Mouse (Mus musculus) kidney, postnatal 0 days (tissue): Measurements from ENCODE around the gene Selplg. TPM values are rescaled to one million over a fixed set of nuclear protein-coding genes. Genes with fewer than 3 reads are reported as not detected.
A peak's percentile ranks its signal among the peaks of the same experiment; 100 is the strongest.

Experiments
- ATAC-seq: fragments of 200-750 bp; cut with Nextera tagmentation; replicated peaks from 2 replicates; pipeline ENCODE4 v1.8.0; 2017; ENCODE audit warnings: low read depth, moderate number of reproducible peaks, moderate TSS enrichment, moderate library complexity; ENCODE audit not compliant: low FRiP score
- DNase-seq: peaks from one replicate; pipeline ENCODE4 v3.0.0-alpha.2; 2016; ENCODE audit warnings: low spot score
- H3K27ac ChIP-seq: fragments of 300-500 bp; sonication (generic); 2 replicates; pipeline ENCODE4 v1.5.1; 2014; ENCODE audit warnings: mild to moderate bottlenecking
- H3K27me3 ChIP-seq: fragments of 300-500 bp; sonication (generic); 2 replicates; pipeline ENCODE4 v1.6.1; 2014; ENCODE audit warnings: low read length, mixed read lengths; ENCODE audit not compliant: insufficient read depth
- H3K36me3 ChIP-seq: fragments of 300-500 bp; sonication (generic); 2 replicates; pipeline ENCODE4 v1.6.1; 2014; ENCODE audit warnings: low read length, mixed read lengths; ENCODE audit not compliant: insufficient read depth
- H3K4me1 ChIP-seq: fragments of 300-500 bp; sonication (generic); replicated peaks from 2 replicates; pipeline ENCODE4 v1.6.1; 2014; ENCODE audit warnings: antibody characterized with exemption, low read length, mixed read lengths; ENCODE audit not compliant: insufficient read depth
- H3K4me2 ChIP-seq: fragments of 300-500 bp; sonication (generic); 2 replicates; pipeline ENCODE4 v1.6.1; 2014; ENCODE audit warnings: mild to moderate bottlenecking, low read length, moderate library complexity, mixed read lengths
- H3K4me3 ChIP-seq: fragments of 300-500 bp; sonication (generic); replicated peaks from 2 replicates; pipeline ENCODE4 v1.5.1; 2014; ENCODE audit warnings: low read depth, low read length
- H3K9ac ChIP-seq: fragments of 300-500 bp; sonication (generic); 2 replicates; pipeline ENCODE4 v1.6.1; 2014; ENCODE audit warnings: low read depth, low read length
- H3K9me3 ChIP-seq: fragments of 300-500 bp; sonication (generic); replicated peaks from 2 replicates; pipeline ENCODE4 v1.6.1; 2016; ENCODE audit warnings: low read length, inconsistent platforms, mixed read lengths
- CTCF ChIP-seq: IDR thresholded peaks from 2 replicates; pipeline ENCODE4 v1.5.1; 2016; ENCODE audit warnings: antibody characterized with exemption, low read depth, mild to moderate bottlenecking, moderate library complexity
- WGBS: fragments of 180-500 bp; shearing (Covaris S2); extraction: QIAGEN DNeasy Blood & Tissue Kit; methylation state at CpG from one replicate; pipeline ENCODE4 v1.1.7; 2014; 5-methylcytosine and 5-hydroxymethylcytosine counted together
- polyA plus RNA-seq: library from polyadenylated mRNA; unstranded; fragments of >200 nt; fragmentation: Nextera tagmentation; extraction: Ambion mirVana; gene quantifications from 2 replicates; pipeline ENCODE4 v1.2.1, GENCODE M21; 2015

Gene Selplg
- polyA plus RNA-seq, 1 experiment from 2014 or later: 2.4 TPM

GRCm38 (mm10) chr5:113830796-113831195, 1.6 kb downstream of the Selplg start:
- 93% methylated on average over 5 of the region's 5 CpGs for WGBS
- Histone ChIP-seq H3K9ac (no peak overlapping the region), H3K9me3 (no peaks in the 10 kb centered on the region), H3K4me1 (no peaks in the 10 kb centered on the region), H3K4me3 (no peak overlapping the region), H3K27me3 (no peaks in the 10 kb centered on the region), H3K4me2 (no peak overlapping the region), H3K36me3 (no peaks in the 10 kb centered on the region), H3K27ac (no peak overlapping the region)
- TF ChIP-seq CTCF: no peak
- ATAC-seq: no peak
- no peak for DNase-seq

DNA sequence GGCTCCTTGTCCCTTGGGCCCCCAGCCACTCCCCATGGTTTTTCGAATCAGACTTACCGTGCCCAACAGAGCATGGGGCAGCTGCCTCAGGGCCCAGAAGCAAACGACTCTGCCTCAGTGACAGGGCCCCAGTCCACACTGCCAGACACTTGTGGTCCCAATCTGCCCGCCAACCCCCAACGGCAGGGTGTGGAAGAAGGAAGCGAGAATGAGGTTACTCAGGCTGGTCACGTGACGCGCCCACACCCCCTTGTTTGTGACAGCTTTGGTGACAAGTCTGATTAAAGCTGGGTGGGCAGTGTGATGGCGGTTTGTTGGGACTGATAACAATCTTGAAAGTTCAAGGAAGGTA, 2.2 kb downstream of the Selplg start:
- no peak overlapping the region for H3K4me3 ChIP-seq
- no peaks in the 10 kb centered on the region for H3K27me3 ChIP-seq
- WGBS: 61% methylated on average over 10 of the region's 10 CpGs
- no peak overlapping the region for H3K4me2 ChIP-seq
- no peaks in the 10 kb centered on the region for H3K36me3 ChIP-seq
- H3K27ac ChIP-seq: no peak overlapping the region
- DNase-seq (no peak), ATAC-seq (no peak)
- no peaks in the 10 kb centered on the region for H3K4me1 ChIP-seq
- TF ChIP-seq CTCF: no peak
- no peak overlapping the region for H3K9ac ChIP-seq
- no peaks in the 10 kb centered on the region for H3K9me3 ChIP-seq

GRCm38 (mm10) chr5:113829566-113830291, 2.7 kb downstream of the Selplg start:
- Histone ChIP-seq H3K4me3 (no peak overlapping the region), H3K27ac (no peak overlapping the region), H3K9ac (no peak overlapping the region), H3K27me3 (no peaks in the 10 kb centered on the region), H3K36me3 (no peaks in the 10 kb centered on the region), H3K4me1 (no peaks in the 10 kb centered on the region), H3K4me2 (no peak overlapping the region), H3K9me3 (no peaks in the 10 kb centered on the region)
- no peak for ATAC-seq
- no peak for DNase-seq
- WGBS: 68% methylated on average over 7 of the region's 7 CpGs
- TF ChIP-seq CTCF: no peak

- ATAC-seq (0 out of 2 replicates have a peak, but pooled peaks have one; percentile 40), DNase-seq (no peak)
- Histone ChIP-seq H3K4me3 (no peak overlapping the region), H3K4me1 (no peaks in the 10 kb centered on the region), H3K4me2 (no peak overlapping the region), H3K9me3 (no peaks in the 10 kb centered on the region), H3K9ac (no peak overlapping the region), H3K36me3 (no peaks in the 10 kb centered on the region), H3K27ac (no peak overlapping the region), H3K27me3 (no peaks in the 10 kb centered on the region)
- WGBS: 49% methylated on average over 7 of the region's 7 CpGs
- TF ChIP-seq CTCF: no peak
These were observed 4.0 kb downstream of the Selplg start for GRCm38 (mm10) chr5:113828481-113828880.

DNA sequence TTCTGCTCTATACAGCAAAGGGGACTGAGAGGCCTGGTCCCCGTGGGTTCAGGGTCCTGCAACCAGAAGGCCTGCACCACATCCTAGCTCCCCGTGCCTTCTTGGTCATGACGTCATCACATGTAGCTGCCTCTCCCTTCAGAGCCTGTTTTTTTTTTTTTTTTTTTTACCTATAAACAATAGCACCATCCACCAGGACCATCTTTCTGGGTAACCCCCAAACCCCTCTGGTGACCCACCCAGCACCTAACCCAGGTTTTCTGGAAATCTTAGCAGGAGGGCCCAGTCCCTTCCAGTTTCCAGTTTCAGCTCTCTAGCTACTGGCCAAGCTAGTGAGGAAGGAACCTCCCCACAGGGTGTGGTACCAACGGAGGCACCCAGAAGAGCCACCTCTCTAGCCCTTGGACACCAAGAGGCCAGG, 4.4 kb downstream of the Selplg start:
- Histone ChIP-seq H3K9me3 (no peaks in the 10 kb centered on the region), H3K4me2 (no peak overlapping the region), H3K27ac (no peak overlapping the region), H3K4me1 (no peaks in the 10 kb centered on the region), H3K36me3 (no peaks in the 10 kb centered on the region), H3K4me3 (no peak overlapping the region), H3K27me3 (no peaks in the 10 kb centered on the region), H3K9ac (no peak overlapping the region)
- 35% methylated on average over 4 of the region's 4 CpGs for WGBS
- ATAC-seq (no peak), DNase-seq (no peak)
- no peak for TF ChIP-seq CTCF

DNA sequence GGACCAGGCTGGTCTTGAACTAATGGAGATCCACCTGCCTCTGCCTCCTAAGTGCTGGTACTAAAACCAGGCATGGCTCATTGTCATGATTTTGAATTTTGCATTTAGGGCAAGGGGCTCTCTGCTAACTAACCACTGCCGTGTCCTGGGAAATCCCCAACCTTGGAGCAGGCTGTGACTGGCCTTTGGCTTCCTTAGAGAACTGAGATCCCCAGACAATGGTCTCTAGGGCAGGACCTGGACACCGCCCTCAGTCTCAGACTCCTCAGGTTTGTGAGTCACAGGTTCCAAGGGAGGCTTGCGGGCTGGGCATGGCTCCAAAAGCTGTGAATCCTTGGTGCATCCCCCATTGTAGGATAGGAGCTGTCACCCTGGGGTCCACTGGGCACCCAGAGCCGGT, 5.8 kb downstream of the Selplg start:
- no peak for ATAC-seq
- H3K9ac ChIP-seq: no peak overlapping the region
- H3K36me3 ChIP-seq: no peaks in the 10 kb centered on the region
- no peaks in the 10 kb centered on the region for H3K27me3 ChIP-seq
- no peak overlapping the region for H3K27ac ChIP-seq
- H3K4me1 ChIP-seq: no peaks in the 10 kb centered on the region
- H3K4me3 ChIP-seq: no peak overlapping the region
- no peak overlapping the region for H3K4me2 ChIP-seq
- TF ChIP-seq CTCF: no peak
- no peaks in the 10 kb centered on the region for H3K9me3 ChIP-seq
- no peak for DNase-seq
- WGBS: 89% methylated on average over 4 of the region's 4 CpGs

DNA sequence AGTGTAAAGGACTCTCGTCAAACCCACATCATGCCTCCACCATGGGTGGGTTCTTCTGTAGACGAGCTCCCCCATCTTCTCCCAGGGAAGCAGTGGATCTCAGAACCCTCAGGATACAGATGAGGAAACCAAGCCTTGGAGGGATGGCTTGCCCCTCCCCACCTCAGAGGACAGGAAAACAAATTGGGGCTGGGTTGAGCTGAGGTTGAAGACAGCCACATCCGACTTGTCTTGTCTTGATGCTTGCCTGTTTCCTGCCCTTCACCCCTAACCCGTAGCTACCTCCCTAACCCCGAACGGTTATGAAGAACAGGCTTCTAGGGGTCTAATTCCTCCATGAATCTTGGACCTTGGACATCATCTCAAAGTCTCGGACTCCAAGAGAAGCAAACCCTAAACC, 6.9 kb downstream of the Selplg start:
- WGBS: 78% methylated on average over 7 of the region's 7 CpGs
- no peak for ATAC-seq
- H3K9ac ChIP-seq: no peak overlapping the region

More for the DNA sequence above, 6.9 kb downstream of the Selplg start:
- no peaks in the 10 kb centered on the region for H3K27me3 ChIP-seq
- DNase-seq: no peak
- H3K4me1 ChIP-seq: no peaks in the 10 kb centered on the region
- no peaks in the 10 kb centered on the region for H3K36me3 ChIP-seq
- no peak overlapping the region for H3K4me2 ChIP-seq
- TF ChIP-seq CTCF: no peak
- H3K9me3 ChIP-seq: no peaks in the 10 kb centered on the region
- no peak overlapping the region for H3K27ac ChIP-seq
- H3K4me3 ChIP-seq: no peak overlapping the region
